Mouse (Mus musculus) MEL (cell line): ENCODE measurements around the gene Krt78. TPM values are rescaled to one million over a fixed set of nuclear protein-coding genes. Genes with fewer than 3 reads are reported as not detected.

Experiments
- DNase-seq: peaks from one replicate; pipeline ENCODE4 v3.0.0; 2011; ENCODE audit warnings: low read depth, low spot score
- H3K27ac ChIP-seq: 2 replicates; pipeline ENCODE4 v1.5.1; 2012; ENCODE audit warnings: low read depth, mild to moderate bottlenecking, control low read depth, low read length, moderate library complexity; ENCODE audit not compliant: control insufficient read depth
- H3K27me3 ChIP-seq, 2 experiments: fragments of 150-350 bp in 1 of 2; sonication (generic) in 1 of 2; 2 replicates each; pipeline ENCODE4 v1.6.1; 2012; ENCODE audit warnings: low read length in 2 of 2, mild to moderate bottlenecking in 2 of 2, improper control_type of control experiment in 1 of 2, moderate library complexity in 1 of 2; ENCODE audit not compliant: insufficient read depth in 2 of 2, control insufficient read depth in 1 of 2
- H3K36me3 ChIP-seq, 2 experiments: 2 replicates each; pipeline ENCODE4 v1.6.1; 2012 to 2014; ENCODE audit warnings: low read length in 2 of 2, improper control_type of control experiment in 1 of 2, inconsistent platforms in 1 of 2, mild to moderate bottlenecking in 1 of 2; ENCODE audit not compliant: insufficient read depth in 2 of 2, control insufficient read depth in 1 of 2
- H3K4me1 ChIP-seq, 2 experiments: fragments of 150-350 bp in 1 of 2; sonication (generic) in 1 of 2; 2 replicates each; pipeline ENCODE4 v1.6.1; 2012; ENCODE audit warnings: low read length in 2 of 2, improper control_type of control experiment in 1 of 2, mild to moderate bottlenecking in 1 of 2; ENCODE audit not compliant: insufficient read depth in 2 of 2, control insufficient read depth in 1 of 2
- H3K4me3 ChIP-seq, 2 experiments: fragments of 150-350 bp in 1 of 2; sonication (generic) in 1 of 2; 2 replicates each; pipeline ENCODE4 v1.5.1; 2012; ENCODE audit warnings: low read depth in 2 of 2, low read length in 2 of 2, mild to moderate bottlenecking in 2 of 2, moderate library complexity in 2 of 2, control low read depth in 1 of 2, improper control_type of control experiment in 1 of 2; ENCODE audit not compliant: control insufficient read depth in 1 of 2, insufficient read depth in 1 of 2
- H3K79me2 ChIP-seq: 2 replicates; pipeline ENCODE4 v1.6.1; 2012; ENCODE audit warnings: mild to moderate bottlenecking, low read length, moderate library complexity; ENCODE audit not compliant: control insufficient read depth, poor library complexity, insufficient read depth
- H3K9ac ChIP-seq: 2 replicates; pipeline ENCODE4 v1.6.1; 2012; ENCODE audit warnings: low read depth, mild to moderate bottlenecking, control low read depth, low read length, moderate library complexity; ENCODE audit not compliant: control insufficient read depth, poor library complexity, severe bottlenecking
- H3K9me3 ChIP-seq: fragments of 150-350 bp; sonication (generic); replicated peaks from 2 replicates; pipeline ENCODE4 v1.6.1; 2012; ENCODE audit warnings: mild to moderate bottlenecking, low read length, improper control_type of control experiment, moderate library complexity; ENCODE audit not compliant: insufficient read depth
- BHLHE40 ChIP-seq: IDR thresholded peaks from 2 replicates; pipeline ENCODE4 v1.6.1; 2012; ENCODE audit warnings: low read depth, mild to moderate bottlenecking, inconsistent platforms, low read length, improper control_type of control experiment, borderline replicate concordance
- CTCF ChIP-seq, 3 experiments: IDR thresholded peaks in 2 of 3; conservative IDR thresholded peaks in 1 of 3; 2 replicates each; pipeline ENCODE4 v1.5.1; 2011 to 2012; ENCODE audit warnings: low read length in 3 of 3, low read depth in 2 of 3, mild to moderate bottlenecking in 2 of 3, improper control_type of control experiment in 1 of 3, inconsistent platforms in 1 of 3, mixed read lengths in 1 of 3, moderate library complexity in 1 of 3; ENCODE audit not compliant: control insufficient read depth in 1 of 3, insufficient read depth in 1 of 3, poor library complexity in 1 of 3, severe bottlenecking in 1 of 3
- ELF1 ChIP-seq: IDR thresholded peaks from 2 replicates; pipeline ENCODE4 v1.6.1; 2014; ENCODE audit warnings: low read depth, mild to moderate bottlenecking, inconsistent platforms, low read length, improper control_type of control experiment, moderate library complexity
- EP300 ChIP-seq, 2 experiments: IDR thresholded peaks; 2 replicates each; pipeline ENCODE4 v1.6.1; 2011; ENCODE audit warnings: improper control_type of control experiment in 2 of 2, low read length in 2 of 2, low read depth in 1 of 2, mild to moderate bottlenecking in 1 of 2
- ETS1 ChIP-seq: IDR thresholded peaks from 2 replicates; pipeline ENCODE4 v1.6.1; 2012; ENCODE audit warnings: low read depth, mild to moderate bottlenecking, inconsistent platforms, low read length, improper control_type of control experiment, moderate library complexity
- GATA1 ChIP-seq: IDR thresholded peaks from 2 replicates; pipeline ENCODE4 v1.6.1; 2011; ENCODE audit warnings: low read depth, low read length, improper control_type of control experiment
- HCFC1 ChIP-seq: IDR thresholded peaks from 2 replicates; pipeline ENCODE4 v1.6.1; 2012; ENCODE audit warnings: low read depth, mild to moderate bottlenecking, inconsistent platforms, low read length, improper control_type of control experiment, moderate library complexity
- KAT2A ChIP-seq: conservative IDR thresholded peaks from 2 replicates; pipeline ENCODE4 v1.6.1; 2012; ENCODE audit warnings: low read depth, low read length, improper control_type of control experiment, inconsistent platforms
- MAFK ChIP-seq: IDR thresholded peaks from 2 replicates; pipeline ENCODE4 v1.6.1; 2011; ENCODE audit warnings: low read depth, mild to moderate bottlenecking, low read length, improper control_type of control experiment, borderline replicate concordance
- MAX ChIP-seq: IDR thresholded peaks from 2 replicates; pipeline ENCODE4 v1.6.1; 2011; ENCODE audit warnings: low read length, improper control_type of control experiment
- MAZ ChIP-seq: IDR thresholded peaks from 2 replicates; pipeline ENCODE4 v1.6.1; 2012; ENCODE audit warnings: low read depth, mild to moderate bottlenecking, inconsistent platforms, low read length, improper control_type of control experiment
- MYB ChIP-seq: IDR thresholded peaks from 2 replicates; pipeline ENCODE4 v1.6.1; 2011; ENCODE audit warnings: mild to moderate bottlenecking, low read depth, low read length, improper control_type of control experiment
- NRF1 ChIP-seq: IDR thresholded peaks from 2 replicates; pipeline ENCODE4 v1.6.1; 2014; ENCODE audit warnings: low read depth, mild to moderate bottlenecking, inconsistent platforms, low read length, improper control_type of control experiment, moderate library complexity; ENCODE audit not compliant: poor library complexity, insufficient read depth, severe bottlenecking
- POLR2AphosphoS2 ChIP-seq: IDR thresholded peaks from 2 replicates; pipeline ENCODE4 v1.6.1; 2011; ENCODE audit warnings: low read length, improper control_type of control experiment
- POLR2AphosphoS5 ChIP-seq: IDR thresholded peaks from 2 replicates; pipeline ENCODE4 v1.6.1; 2012; ENCODE audit warnings: low read depth, borderline replicate concordance, mild to moderate bottlenecking, inconsistent platforms, low read length, moderate library complexity, mixed read lengths
- RAD21 ChIP-seq: IDR thresholded peaks from 2 replicates; pipeline ENCODE4 v1.6.1; 2011; ENCODE audit warnings: mild to moderate bottlenecking, low read depth, low read length, improper control_type of control experiment
- RCOR1 ChIP-seq: IDR thresholded peaks from 2 replicates; pipeline ENCODE4 v1.6.1; 2012; ENCODE audit warnings: low read depth, mild to moderate bottlenecking, inconsistent platforms, low read length, improper control_type of control experiment
- SIN3A ChIP-seq: IDR thresholded peaks from 2 replicates; pipeline ENCODE4 v1.6.1; 2012; ENCODE audit warnings: low read length, improper control_type of control experiment, inconsistent platforms
- TAL1 ChIP-seq: IDR thresholded peaks from 2 replicates; pipeline ENCODE4 v1.6.1; 2012; ENCODE audit warnings: mild to moderate bottlenecking, inconsistent platforms, low read length, moderate library complexity, mixed read lengths
- TBP ChIP-seq: IDR thresholded peaks from 2 replicates; pipeline ENCODE4 v1.8.0; 2011; ENCODE audit warnings: low read depth, low read length, improper control_type of control experiment
- TCF12 ChIP-seq: IDR thresholded peaks from 2 replicates; pipeline ENCODE4 v1.6.1; 2014; ENCODE audit warnings: low read depth, mild to moderate bottlenecking, inconsistent platforms, low read length, improper control_type of control experiment, moderate library complexity
- UBTF ChIP-seq: IDR thresholded peaks from 2 replicates; pipeline ENCODE4 v1.6.1; 2012; ENCODE audit warnings: low read depth, mild to moderate bottlenecking, inconsistent platforms, low read length, improper control_type of control experiment, moderate library complexity, borderline replicate concordance; ENCODE audit not compliant: insufficient read depth
- USF2 ChIP-seq, 2 experiments: IDR thresholded peaks; 2 replicates each; pipeline ENCODE4 v1.6.1; 2011 to 2012; ENCODE audit warnings: improper control_type of control experiment in 2 of 2, low read length in 2 of 2, borderline replicate concordance in 1 of 2, inconsistent platforms in 1 of 2, low read depth in 1 of 2, mild to moderate bottlenecking in 1 of 2; ENCODE audit not compliant: insufficient read depth in 1 of 2
- ZC3H11A ChIP-seq: IDR thresholded peaks from 2 replicates; pipeline ENCODE4 v1.6.1; 2012; ENCODE audit warnings: low read depth, mild to moderate bottlenecking, inconsistent platforms, low read length, improper control_type of control experiment
- polyA plus RNA-seq, 2 experiments: library from polyadenylated mRNA; stranded (reverse) in 1 of 2; unstranded in 1 of 2; fragments of >175 nt in 1 of 2; fragments of >200 nt in 1 of 2; gene quantifications; 2 replicates each; pipeline versions ENCODE4 v1.2.1 to v1.2.4; 2012; ENCODE audit warnings: low replicate concordance in 2 of 2, low read depth in 1 of 2; ENCODE audit not compliant: insufficient read length in 2 of 2, insufficient read depth in 1 of 2, missing spikeins in 1 of 2
- total RNA-seq: library from RNA; depleted of rRNA; stranded (reverse); fragments of 300-350 nt; gene quantifications from 2 replicates; pipeline ENCODE4 v1.2.3, GENCODE M21; 2012

Krt78 gene
- total and polyA plus RNA-seq, 3 experiments, result 0.08 to 0.17 TPM; not detected in 1

GRCm38 (mm10) chr15:101927340-101928080 is 26.6 kb downstream of the Krt78 start:
- Histone ChIP-seq H3K4me1 (no peaks in the 10 kb centered on the region), H3K27me3 (no peaks in the 10 kb centered on the region; a peak in 1 of 4 replicates), H3K36me3 (no peaks in the 10 kb centered on the region), H3K9ac (no peak overlapping the region), H3K27ac (no peak overlapping the region), H3K9me3 (no peaks in the 10 kb centered on the region), H3K4me3 (no peak overlapping the region), H3K79me2 (no peaks in the 10 kb centered on the region)
- DNase-seq, result no peak
- TF ChIP-seq RAD21, result no peak
- no peak for TF ChIP-seq TAL1
- no peak for TF ChIP-seq BHLHE40
- TF ChIP-seq HCFC1, result no peak
- TF ChIP-seq UBTF, result no peak
- TF ChIP-seq POLR2AphosphoS2, result no peak
- no peak for TF ChIP-seq EP300 (IDR thresholded peaks at IDR 0.05; ENCODE audit: low read depth in 1 of 2, low read length in 2 of 2)
- TF ChIP-seq SIN3A, result no peak
- TF ChIP-seq ELF1, result no peak

- no peak for DNase-seq
- Histone ChIP-seq H3K4me1 (no peaks in the 10 kb centered on the region), H3K4me3 (no peak overlapping the region), H3K36me3 (no peaks in the 10 kb centered on the region), H3K9ac (no peak overlapping the region), H3K9me3 (no peaks in the 10 kb centered on the region), H3K27ac (no peak overlapping the region), H3K27me3 (no peaks in the 10 kb centered on the region), H3K79me2 (no peaks in the 10 kb centered on the region)
- TF ChIP-seq CTCF (IDR thresholded peaks at IDR 0.05 in 2 of 3, conservative IDR thresholded peaks at IDR 0.05 in 1 of 3; ENCODE audit: control insufficient read depth in 1 of 3, insufficient read depth in 1 of 3, low read depth in 2 of 3, low read length in 3 of 3, poor library complexity in 1 of 3, severe bottlenecking in 1 of 3), result no peak
- no peak for TF ChIP-seq MAZ
- TF ChIP-seq ETS1, result no peak
- TF ChIP-seq TBP, result no peak
- no peak for TF ChIP-seq POLR2AphosphoS5
- no peak for TF ChIP-seq NRF1
- no peak for TF ChIP-seq KAT2A
- TF ChIP-seq MAFK, result no peak
- TF ChIP-seq USF2 (IDR thresholded peaks at IDR 0.05; ENCODE audit: borderline replicate concordance in 1 of 2, insufficient read depth in 1 of 2, low read depth in 1 of 2, low read length in 2 of 2), result no peak
- TF ChIP-seq ELF1, result no peak
- no peak for TF ChIP-seq SIN3A
- TF ChIP-seq MYB, result no peak
- no peak for TF ChIP-seq RCOR1
- TF ChIP-seq GATA1, result no peak
- no peak for TF ChIP-seq MAX
- no peak for TF ChIP-seq POLR2AphosphoS2
- TF ChIP-seq ZC3H11A, result no peak
- no peak for TF ChIP-seq TCF12
- TF ChIP-seq HCFC1, result no peak
Observed at GRCm38 (mm10) chr15:101925041-101925440, 29.0 kb downstream of the Krt78 start.
